Mouse (Mus musculus): ENCODE results near the gene Pros1.

Pros1 gene

DNA sequence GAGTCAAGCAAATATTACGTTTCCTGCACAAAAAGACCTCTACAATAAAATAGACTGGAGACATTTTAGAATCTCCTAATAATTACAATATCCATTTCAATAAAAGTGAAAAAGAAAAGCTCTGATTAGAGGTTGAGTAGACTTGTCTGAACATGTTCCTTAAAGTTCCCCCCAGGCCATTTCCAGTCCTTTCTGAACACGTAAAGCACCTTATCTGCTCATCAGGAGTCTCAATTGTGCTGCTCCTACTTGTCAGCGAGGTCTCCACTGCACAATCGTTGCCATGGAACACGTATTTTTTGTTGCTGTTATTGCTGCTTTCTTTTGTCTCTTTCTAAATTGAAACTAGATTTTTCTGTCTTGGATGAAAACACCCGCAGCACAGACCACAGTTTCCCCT is 7.3 kb downstream of the Pros1 start:
- DNase-seq (ENCODE audit: low spot score), result no peak

DNA sequence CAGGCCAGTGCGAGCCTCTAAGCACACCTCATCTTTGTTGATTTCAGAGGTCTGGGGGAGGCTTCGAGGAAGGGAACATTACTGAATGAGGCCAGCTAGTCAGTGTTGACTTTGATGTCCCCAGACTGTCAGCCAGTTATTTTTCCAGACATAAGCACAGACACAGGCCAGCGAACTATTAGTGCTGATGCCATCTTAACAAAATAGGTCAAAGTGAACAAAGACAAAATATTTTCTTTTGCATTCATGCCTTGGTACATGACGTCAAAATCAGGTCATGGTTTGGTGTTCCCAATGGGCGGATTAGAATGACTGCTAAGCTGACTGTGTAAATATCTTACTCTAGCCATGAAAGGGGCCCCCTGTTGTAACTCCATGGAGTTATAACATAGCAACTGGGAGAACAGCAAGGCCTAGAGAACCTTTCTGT is 18.6 kb downstream of the Pros1 start:
- DNase-seq (ENCODE audit: low spot score), result peak; percentile 22

DNA sequence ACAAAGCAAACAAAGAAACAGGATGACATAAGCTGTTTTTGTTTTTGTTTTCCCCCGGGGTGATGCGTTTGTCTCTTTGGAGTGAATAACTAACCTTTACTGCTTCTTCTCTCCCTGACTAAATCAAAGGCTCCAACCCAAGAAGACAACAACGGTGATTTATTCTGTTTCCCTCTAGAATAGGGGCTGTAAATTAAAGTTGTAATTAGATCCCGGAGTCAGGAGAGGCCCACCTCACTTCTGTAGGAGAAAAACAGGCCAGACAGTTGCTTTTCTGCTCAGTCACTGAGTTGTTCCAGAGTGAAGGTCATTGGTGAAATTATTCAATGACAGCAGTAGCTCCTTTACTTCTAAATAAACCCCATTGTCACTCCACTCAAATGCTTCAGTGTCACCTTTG is 19.1 kb downstream of the Pros1 start:
- no peak for DNase-seq (ENCODE audit: low spot score)

DNA sequence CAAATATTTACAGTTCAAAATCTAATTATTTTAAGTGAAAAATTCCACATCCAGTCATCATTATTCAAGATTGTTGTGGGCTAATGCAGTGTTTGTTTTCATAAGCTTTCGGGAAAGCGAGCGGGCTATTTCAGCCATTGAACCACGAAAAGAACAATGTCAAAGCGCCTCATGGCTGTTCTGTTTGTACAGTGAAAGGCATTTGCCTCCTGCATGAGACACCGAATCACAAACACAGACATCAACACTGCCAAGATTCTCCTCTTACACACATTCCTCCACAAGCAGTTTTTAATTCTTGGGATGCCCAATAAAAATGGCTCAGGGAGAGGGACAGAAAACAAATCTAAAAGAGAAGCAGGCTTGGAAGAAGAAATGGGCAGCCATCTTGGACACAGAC is 20.0 kb downstream of the Pros1 start:
- no peak for DNase-seq (ENCODE audit: low spot score)

DNA sequence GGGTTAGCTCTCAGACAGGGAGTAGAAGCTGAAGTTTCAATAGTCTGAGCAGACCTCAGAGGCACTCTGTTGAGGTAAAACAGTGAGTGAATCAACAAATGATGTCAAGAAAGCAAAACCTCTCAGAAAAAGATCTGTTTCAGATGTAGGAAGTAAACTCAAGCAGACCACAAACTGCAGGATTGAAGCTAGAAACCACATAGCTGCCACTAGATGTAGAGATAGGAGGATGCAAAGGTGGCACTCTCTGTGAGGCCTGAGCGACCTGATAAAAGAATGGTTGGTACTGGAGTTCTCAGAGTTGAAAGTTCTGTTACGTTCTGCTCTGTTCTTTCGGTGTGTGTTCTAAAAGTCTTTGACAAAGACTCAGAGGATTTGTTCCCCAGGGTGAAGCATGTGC is 41.7 kb downstream of the Pros1 start:
- no peak for DNase-seq (ENCODE audit: low spot score)

DNA sequence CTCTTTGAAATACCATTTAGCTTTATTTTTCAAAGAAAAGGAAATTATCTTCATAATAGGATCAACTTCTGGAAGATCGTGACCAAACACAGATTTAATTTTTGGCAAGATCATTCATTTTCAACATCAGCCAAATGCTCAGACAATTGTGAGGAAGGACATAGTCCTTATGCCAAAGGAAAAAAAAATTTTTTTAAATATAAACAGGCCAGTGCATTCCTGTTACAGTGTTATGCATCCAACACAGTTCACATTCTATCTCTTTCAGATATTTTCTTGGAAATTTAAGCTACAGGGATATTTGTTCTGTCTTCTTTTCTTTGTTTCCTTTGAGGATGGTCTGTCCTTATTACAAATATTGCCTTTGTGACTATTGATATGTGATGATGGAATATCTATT is 57.3 kb downstream of the Pros1 start:
- DNase-seq (ENCODE audit: low spot score), result no peak

DNA sequence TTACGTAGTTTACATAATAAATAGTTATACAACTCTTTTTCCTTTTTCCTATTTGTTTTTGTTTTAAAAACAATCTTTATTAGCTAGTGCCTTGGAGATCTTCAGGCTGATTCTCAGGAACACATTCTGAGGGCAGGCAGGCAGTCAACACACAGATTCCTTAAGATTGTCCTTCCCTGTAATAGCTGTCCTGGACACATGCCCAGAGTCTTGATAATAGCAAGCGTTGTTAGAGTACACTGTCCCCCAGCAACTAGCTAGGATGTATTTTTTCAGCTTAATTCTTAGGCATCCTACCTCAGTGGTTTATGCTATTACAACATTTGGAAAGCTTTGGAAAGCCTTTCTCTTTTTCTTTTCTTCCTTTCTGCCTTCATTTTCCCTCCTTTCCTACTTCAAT is 58.1 kb downstream of the Pros1 start:
- peak; percentile 10 for DNase-seq (ENCODE audit: low spot score)

DNA sequence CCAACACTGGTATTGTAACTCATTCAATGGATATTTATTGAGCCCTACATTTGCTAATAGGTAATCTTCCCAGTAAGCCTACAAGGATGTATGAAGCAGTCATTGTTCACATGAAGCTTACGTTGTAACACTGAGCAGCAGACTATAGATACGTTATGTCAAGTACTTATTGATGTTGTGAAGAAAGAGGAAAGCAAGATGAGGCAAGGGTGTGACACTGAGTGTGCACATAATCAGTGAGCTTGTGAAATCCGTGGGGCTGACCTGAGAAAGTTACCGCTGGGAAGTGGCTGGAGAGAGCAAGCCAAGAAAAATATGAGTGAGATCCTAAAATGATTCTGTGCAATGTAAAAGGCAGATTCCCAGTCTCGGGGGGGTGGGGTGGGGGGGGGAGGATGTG is 61.4 kb downstream of the Pros1 start:
- DNase-seq (ENCODE audit: low spot score), result peak; percentile 5

DNA sequence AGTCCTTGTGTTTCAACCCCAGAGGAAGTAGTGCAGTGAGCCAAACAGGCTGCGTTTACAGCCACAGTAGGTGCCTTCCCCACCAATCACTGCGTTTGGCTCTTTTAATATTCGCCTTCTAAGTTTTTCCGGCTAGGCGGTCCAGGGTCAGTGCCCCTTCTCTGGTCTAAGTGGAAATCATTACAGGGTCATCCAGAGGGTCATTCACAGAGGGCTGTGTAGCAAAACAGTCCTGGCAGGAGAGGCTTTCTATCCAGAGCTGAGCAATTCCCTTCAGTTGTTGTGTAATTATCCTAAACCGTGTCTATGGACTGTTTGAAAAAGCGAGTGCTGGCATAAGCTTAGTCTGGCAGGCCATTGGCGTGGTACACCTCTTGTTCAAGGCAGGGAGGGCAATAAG is 68.1 kb downstream of the Pros1 start:
- DNase-seq (ENCODE audit: low spot score), result no peak

DNA sequence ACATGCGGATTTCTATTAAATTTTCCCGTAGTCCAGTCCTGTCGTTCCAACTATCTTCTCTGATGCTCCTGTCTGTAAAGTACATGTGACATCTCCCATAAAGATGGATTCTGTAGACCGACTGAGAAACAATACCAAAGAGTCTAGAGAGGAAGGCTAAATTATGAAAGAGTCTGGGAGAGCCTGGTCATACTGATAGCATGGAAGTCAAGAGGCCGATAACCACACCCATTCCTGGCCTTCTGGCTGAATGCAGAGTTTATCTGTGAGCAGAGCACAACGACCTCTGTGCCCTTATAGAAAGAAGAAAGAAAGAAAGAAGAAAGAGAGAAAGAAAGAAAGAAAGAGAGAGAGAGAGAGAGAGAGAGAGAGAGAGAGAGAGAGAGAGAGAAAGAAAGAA is 77.2 kb downstream of the Pros1 start:
- no peak for DNase-seq (ENCODE audit: low spot score)

DNA sequence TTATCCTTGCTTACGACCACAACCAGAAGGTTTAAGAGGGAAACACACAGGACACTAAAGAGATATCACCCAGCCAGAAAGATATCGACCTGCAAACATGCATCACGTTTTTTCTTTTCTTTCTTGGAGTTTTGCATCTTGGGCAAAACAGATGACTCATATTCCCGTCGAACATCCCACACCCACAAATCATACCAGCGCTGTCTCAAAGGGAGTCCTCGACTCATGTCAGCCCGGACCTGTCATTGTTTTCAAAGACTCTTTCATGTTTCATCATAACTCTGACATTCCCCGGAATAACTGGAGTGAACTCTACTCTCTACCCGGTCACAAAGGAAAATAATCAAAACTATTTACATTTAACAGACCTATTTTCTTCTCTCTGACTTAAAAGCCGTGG is 82.2 kb downstream of the Pros1 start:
- DNase-seq (ENCODE audit: low spot score), result no peak

DNA sequence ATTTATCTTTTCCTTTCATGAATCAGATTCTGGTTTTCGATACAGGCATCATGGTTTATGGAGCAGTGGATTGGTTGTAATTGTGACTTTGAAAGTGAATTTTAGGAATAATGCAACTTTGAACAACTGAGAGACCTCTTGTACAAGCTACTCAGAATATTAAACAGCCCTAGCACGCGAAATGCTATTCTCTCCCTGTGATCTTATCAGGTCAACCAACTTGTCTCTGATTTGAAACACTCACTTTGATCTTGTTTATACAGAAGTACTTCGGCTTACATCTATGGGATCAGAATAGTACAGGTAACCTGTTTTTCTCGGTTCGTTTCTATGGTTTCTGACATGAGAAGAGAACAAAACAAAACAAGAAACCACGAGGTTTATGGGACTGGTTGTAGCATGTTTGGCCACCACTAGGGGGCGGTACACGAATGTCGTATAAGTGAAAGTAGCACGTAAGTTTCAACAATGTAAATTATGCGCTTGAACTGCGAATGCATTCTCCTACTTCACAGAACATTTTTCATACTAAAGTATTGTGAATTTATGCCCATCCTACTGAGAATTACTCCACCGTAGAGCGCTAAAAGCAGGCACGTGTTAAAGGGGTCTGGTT is 86.4 kb downstream of the Pros1 start:
- DNase-seq (ENCODE audit: low spot score), result peak; percentile 86

DNA sequence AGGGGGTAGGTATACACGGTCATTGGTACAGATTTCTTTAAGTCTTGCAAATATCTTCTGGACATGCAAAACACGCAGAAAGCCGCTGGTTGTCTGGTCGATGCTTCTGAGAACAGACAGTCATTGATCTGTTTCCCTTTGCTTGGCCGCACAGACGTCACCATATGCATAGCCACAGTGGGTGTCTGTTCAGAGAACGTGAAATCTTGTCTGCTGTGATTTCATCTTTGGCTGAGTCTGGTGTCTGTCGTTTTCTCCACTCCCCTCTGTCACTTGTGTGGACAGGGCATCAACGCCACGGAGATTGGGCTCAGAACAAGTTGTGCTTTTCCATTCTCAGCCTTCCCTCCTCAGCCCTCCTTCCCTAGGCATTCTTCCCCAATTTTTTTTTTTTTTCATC is 87.7 kb downstream of the Pros1 start:
- no peak for DNase-seq (ENCODE audit: low spot score)

DNA sequence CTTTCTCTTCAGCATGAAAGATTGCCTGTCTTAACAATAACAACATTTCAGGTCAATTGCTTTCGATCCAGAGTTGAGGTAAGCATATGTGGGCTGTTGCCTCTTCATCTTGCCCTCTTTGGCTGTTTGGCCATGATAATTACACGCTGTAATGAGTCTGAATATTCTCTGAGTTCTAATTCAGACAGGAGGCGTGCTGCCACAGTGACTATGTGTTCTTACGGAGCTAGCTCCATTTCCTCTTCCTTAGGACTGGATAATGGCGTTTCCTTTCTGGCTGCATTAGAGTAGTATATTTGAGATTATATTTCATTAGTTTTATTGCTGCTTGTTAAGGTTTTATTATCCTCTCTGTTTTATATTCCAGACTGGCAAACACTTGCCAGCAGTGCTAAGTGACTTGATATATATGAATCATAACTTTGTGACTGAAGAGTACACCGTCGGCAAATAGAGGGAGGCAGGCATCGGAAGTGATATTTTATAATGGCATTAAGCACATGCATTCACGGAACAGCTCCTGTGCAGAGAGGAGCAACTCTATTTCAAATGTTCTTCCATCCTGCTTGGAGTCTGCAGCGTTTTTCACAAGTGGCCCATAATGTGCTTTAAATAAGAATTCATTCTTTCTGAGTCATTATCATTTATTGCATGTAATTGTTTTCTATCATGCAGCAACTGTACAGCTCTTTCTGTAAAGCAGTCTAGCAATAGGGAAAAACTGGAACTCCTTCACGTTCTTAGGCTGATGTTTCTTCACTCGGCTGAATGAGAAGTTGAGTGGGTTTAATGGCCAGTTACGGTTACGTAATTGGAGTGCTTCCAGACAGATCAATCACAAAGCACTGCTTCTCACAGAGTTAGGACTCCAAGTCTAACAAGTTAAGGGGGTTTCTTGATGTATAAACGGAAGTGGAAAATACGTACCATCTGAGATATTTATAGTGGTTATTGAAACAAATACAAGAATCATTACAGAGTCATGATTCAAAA is 88.6 kb downstream of the Pros1 start:
- DNase-seq (ENCODE audit: low spot score), result no peak

DNA sequence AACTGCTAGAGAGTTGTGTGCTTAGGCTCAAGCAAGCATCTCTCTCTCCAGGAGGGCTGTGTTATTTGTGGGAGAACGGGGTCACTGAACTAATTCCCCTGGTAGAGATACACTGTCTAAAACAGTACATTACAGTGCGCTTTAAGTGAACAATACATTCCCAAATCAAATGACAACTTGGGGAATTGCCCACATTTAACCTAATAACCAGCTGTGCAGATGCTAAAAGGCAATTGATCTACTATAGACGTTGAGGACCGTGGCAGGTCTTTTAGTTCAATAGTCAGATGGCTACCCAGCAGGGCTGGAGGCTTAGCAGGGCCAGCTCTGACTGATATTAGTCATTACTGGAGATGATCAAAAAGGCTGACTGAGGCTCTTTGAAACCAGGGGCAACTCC is 104.4 kb downstream of the Pros1 start:
- no peak for DNase-seq (ENCODE audit: low spot score)

DNA sequence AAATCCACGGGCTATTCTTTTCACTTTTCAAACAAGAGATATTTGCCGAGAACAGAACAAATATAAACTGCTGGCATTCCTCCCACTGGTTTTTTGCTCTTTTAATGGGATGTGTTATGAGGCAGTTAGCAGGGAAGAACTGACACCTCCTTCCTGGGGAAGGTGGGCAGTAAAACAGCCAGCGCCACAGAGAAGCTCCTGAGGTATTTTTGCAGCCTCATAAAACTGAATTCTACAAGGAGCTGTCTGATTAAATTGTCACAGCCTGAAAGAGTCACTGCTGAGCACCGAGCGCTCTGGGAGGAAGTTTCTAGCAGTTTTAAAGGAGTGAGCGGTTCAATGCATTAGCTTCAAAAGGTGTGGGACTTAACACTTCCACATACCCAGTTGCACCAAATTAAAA is 110.3 kb downstream of the Pros1 start:
- DNase-seq (ENCODE audit: low spot score), result no peak

DNA sequence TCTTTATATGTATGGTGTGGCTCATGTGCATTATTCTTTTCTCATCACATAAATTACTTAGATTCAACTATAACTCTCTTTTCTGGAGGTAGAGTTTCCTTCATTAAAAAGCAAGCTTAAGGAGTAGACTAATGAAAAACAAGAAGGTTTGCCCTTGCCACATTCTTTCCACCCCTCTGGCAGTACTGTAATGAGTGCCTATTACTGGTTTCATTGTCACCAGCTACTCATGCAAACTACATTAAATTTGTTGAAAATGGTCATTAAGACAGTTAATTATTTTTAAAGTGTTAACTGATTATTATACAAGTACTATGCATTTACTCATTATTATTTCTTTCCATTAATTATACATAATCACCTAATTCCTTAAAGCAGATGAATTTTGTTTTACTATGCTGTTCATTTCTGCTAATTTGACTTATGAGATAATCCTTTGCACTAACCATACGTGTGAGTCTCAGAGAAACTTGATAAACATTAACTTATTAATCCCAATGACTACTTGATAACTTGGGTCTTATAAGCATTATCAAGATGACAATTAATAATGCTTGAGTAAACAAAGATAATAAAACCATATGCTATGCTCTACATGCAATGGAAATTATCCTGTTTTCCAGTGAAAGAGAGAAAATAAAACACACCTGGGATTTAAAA is 117.7 kb downstream of the Pros1 start:
- no peak for DNase-seq (ENCODE audit: low spot score)

DNA sequence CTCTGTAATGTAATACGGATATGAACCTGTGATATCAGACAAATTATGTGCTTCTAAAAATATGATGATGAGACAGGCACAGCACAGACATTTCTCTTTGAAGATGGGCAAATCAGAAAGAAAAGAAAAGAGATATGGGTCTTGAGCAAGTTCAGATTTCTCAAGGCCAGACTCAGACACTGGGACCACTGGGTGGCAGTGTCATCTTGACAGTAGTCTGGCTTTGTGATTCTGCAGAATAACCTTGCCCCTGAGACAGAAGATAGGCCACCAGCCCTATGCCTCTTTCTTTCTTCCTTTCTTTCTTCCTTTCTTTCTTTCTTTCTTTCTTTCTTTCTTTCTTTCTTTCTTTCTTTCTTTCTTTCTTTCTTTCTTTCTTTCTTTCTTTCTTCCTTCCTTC is 120.8 kb downstream of the Pros1 start:
- no peak for DNase-seq (ENCODE audit: low spot score)
